Mouse (Mus musculus) thymus, postnatal 14 days (tissue): ENCODE measurements around the gene Trim21.

Source experiments
- DNase-seq: peaks from one replicate; pipeline ENCODE4 v3.0.0; 2021

Trim21 gene

DNA sequence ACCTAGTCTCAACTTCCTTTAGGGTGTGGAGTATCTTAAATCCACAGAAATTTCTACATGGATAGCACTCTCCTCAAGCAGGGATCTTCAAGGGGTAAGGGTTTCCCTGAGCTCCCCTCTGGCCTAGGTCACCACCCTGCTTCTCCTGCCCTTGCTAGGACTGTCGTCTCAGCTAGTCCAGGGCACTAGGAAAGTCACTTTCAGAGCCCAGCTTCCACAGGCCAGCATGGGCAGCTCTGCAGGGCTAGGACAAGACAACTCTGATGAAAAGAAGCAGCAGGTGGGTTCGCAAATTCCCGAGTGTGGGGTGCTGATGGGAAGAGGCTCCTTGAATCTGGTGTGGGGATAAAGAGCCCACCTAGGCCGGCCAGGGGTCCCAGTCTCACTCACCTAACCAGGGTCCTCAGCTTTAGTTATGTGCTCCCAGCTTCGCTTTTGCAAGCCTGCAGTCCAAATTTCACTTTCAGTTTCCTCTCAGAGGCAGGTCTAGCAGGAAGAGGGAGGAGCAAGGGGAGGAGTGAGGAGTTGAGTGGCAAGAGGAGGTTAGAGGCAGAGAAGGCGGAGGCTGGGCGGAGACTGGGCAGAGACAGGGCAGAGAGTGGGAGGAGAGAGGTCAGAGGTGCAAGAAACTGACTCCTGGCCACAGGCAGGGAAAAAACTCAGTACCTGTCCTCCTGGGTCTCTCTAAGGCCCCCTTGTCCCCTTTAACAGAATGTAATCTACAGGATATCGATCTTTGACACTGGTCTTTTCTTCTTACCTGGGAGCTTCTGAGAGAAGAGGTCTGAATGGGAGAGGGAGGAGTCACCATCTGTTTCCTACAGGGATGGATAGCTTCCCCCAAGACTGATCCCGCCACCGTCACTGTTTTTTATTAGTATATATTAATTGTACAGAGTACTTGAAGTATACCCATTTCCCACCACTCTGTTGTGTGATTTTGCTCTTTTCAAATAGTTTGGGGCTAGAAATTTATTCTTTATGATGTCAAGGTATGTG lies at the start of gene Trim21:
Gene Trim21, minus strand, starts transcription at position 488 of the 999 bp plus-strand sequence.
- peak; percentile 90 for DNase-seq

DNA sequence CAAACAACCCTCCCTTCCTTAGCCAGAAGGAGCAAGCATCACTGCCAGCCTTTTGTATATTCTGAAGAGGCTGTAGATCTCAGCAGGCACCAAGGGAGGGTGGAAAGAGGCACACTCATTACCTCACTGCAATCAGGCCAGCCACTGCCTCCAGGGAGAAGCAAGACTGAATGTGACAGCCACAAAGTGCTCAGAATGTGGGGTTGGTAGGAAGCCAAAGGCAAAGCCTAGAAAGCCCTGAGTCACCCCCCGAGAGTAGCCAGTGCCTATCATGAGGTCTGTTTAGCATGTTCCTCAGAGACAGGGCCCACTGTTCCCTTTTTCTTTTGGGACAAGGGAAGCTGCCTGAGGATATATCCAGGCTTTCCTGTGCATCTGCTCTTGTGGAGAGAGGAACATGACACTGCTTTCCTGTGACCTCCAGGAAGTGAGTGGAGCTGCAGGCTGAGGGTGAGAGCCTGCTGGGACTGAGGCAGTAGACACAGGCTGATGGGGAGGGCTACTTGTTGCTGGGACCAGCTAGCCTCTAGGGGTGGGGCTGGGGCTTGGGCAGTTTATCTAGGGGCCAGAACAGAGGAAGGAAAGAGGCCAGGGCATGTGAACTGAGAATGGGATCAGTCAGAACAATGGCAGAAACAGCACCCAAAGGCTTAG lies 32.2 kb upstream of the Trim21 start, which contains the start of gene Olfr552:
Gene Olfr552, plus strand, starts transcription at position 393 of the 654 bp plus-strand sequence.
- DNase-seq, result no peak

DNA sequence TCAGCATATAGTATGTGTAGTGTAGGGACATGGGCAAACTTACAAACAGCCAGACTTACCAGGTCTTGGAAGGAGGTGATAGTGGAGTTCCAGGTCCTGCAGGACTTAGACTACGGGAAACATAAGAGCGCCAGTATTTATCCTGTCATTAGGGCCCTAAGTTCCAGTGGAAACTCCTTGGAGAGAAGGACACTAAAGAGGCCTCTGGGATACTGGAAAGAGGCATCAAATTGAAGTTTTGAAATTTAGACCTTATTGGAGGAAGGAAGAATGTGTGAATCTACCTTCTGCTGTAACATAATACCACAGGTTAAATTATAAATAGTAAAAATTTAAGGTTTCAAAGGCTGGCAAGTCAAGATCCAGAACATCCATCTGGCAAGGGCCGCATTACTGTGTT lies 26.5 kb upstream of the Trim21 start, which contains the start of gene Olfr551:
Gene Olfr551, minus strand, starts transcription at position 101 of the 400 bp plus-strand sequence.
- no peak for DNase-seq

DNA sequence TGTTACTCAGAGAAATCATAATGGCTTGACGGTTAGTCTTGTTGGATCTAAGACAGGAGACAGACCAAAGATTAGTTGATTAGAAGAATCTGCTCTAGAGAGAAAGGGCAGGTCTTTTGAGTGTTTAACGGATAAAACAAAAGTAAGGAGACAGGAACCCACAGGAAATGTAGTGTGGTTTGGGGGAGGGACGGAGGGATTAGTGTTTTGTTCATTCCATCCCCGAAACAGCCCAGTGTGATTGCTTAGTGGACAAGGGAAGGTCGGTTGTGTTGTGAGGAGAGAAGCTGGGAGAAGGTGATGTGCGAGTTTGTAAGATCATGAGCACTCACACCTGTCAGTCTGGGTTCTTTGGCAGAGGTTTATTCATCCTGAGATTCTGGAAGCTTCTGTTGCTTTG lies 10.7 kb upstream of the Trim21 start:
- no peak for DNase-seq

DNA sequence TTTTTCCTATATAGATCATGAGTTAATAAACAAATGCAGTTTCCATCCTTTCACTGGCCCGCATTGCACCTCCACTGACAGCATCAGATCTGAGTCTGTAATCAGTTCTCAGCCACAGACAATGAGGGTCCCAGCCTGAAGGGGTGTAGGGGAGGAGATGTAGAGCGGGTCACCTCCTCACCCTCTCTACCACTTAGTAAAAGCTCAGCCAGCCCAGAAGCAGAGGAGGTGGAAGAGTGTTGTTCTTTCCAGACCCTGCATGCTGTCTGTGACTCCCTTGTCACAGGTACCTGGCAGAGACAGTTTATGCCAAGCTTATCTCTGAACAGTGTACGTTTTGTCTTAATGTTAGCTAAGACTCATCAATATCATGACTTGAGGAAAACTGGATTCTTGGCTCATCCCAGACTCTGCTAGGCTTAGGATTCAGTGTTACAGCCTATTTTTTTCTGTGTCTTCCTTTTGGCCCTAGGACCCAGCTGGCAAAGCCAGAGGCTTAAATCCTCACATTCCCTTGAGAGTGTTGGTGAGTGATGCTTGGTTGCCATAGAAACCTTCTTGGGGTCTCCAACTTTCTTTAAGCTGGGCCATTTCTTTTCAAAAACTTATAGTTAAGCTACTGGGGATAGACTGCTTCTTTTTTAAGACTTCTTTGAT lies 8.0 kb upstream of the Trim21 start:
- DNase-seq, result no peak

DNA sequence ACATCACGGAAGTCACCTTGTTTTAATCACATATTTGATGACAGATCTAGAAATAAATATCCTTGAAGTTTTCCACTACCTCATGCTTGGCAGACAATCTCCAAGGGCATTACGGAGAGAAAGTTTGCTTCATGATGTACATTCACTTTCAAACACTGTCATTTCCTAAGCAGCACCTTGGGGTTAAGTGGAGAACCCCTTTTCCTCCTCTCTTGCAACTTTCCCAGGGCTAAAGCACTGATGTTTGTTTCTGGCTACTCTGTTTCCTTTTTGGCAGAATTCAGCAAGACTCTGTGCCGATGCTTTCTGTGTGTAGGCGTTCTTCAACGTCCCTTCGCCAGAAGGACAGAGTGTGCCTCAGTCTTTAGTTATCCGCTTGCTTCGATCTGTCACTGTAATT lies 5.9 kb upstream of the Trim21 start, which contains the start of gene Olfr550:
Gene Olfr550, plus strand, starts transcription at position 301 of the 400 bp plus-strand sequence.
- no peak for DNase-seq

DNA sequence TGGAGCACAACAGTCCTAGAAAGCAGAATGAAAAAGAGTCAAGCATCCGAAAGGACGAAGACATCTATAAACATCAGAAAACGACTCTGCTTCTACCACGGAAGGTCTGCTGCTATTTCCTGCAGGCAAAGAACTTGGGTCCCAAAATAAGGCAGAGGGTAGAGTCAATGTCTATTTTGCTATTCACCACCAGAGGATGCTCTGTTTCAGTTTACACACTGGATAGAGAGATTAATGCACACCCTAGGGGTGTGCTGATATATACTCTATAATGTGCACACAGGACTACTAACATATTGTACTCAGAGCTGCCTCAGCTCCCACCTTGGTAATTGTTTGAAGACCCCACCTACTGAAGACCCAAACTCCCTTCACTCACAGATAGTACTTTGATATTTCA lies 933 bp upstream of the Trim21 start:
- no peak for DNase-seq

DNA sequence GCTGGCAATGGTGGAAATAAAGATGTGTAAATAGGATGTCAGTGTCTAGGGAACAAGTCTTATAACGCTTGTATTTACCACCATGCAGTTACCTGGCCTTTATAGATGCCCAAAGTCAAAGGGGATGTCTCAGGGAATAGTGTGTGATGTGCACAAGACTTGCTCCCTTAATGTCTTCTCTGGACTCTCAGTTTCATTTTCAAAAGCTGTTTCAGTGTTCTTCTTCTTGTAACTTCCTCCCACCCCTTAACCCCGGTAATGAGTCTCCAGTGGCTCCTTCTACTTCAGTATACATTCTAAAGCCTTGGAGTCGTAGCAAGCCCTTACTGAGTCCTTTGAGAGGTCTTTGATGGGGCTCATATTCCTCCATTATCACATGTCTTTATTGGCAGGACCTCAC lies 12.0 kb downstream of the Trim21 start:
- no peak for DNase-seq

DNA sequence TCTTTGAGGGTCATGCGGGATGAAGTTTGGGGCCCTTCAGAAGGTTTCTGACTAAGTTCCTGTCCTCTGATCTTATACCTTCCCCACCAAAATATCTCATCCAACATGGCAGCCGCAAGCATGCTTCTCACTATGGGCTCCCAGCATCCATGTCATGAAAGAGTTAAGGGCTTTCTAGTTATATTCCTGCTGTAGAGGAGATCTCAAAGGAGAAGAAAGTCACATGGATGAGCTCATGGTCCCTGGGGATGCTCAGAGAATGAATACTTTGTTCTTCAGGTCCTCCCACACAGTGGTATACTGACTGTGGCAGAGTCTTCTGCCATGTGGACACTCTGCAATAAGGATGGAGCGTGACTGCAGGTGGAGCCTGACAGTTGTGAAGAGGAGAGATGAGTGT lies 15.7 kb downstream of the Trim21 start, which contains the start of gene Olfr549:
Gene Olfr549, plus strand, starts transcription at position 301 of the 400 bp plus-strand sequence.
- DNase-seq, result no peak

DNA sequence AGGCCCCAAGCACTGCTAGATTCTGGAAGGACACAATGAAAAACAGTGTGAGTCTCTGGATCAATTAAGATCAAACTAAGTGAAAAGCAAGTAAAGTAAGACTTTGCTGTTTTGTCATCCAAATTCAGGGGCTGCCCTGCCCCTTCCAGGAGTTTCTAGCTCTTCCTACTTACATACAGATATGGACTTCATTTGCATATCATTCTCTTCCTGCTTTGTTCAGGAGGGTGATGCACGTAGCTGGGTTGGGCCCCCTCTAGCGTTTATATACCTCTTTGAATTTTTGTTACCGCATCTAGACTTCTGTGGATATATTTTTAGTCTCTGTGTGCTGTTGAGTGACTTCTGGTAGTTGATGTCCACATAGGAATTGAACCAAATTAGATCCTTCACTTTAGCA lies 24.0 kb downstream of the Trim21 start:
- DNase-seq, result no peak

DNA sequence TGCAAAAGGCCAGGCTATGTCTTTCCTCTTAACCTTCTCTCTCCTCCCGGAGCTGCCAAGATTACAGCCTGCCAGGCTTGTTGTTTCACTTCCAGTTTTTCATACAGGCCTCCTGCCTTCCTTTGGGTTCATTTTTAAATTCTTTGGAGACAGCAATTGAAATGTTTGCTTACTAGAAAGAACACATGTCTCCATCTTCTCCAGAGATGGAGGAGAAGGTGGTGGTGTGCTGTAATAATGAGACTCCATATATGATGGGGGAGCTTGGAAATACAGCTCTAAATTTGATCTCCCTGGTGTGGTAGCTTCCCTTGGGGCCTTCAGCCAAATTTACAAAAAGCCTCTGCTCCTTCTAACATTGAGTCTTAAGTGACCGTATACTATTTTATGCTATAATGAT lies 24.7 kb downstream of the Trim21 start, which contains the start of gene Olfr548-ps1:
Gene Olfr548-ps1, plus strand, starts transcription at position 301 of the 400 bp plus-strand sequence.
- no peak for DNase-seq

DNA sequence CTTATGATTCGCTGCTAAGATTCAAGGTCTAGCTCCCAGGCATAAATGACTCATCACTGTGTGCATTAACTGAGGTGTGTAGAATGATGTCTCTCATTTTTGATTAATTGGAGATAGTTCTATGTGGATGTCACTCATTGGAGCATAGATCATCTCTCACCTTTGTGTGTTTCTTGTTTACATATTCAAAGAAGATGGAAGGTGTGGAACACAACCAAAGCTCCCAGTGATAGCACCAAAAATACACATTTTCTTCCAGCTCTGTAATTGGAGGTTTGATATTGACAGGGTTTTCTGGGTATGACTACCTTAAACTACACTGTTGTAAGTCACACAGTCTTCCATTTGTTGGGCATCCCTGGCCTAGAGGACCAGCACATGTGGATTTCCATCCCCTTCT lies 30.8 kb downstream of the Trim21 start, which contains the start of gene Olfr547:
Gene Olfr547, plus strand, starts transcription at position 301 of the 400 bp plus-strand sequence.
- no peak for DNase-seq

DNA sequence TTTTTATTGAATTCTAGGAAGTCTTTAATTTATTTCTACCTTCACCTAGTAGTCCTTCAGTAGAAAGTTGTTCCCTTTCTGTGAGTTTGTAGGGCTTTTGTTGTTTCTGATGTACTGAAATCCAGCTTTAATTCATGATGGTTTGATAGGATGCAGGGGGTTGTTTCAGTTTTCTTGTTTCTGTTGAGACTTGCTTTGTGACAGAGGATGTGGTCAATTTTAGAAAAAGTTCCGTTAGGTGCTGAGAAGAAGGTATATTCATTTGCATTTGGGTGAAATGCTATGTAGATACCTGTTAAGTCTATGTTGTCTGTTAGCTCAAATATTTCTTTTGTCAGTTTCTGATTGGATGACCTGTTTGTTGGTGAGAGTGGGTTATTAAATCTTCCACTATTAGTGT lies 36.2 kb downstream of the Trim21 start:
- no peak for DNase-seq

DNA sequence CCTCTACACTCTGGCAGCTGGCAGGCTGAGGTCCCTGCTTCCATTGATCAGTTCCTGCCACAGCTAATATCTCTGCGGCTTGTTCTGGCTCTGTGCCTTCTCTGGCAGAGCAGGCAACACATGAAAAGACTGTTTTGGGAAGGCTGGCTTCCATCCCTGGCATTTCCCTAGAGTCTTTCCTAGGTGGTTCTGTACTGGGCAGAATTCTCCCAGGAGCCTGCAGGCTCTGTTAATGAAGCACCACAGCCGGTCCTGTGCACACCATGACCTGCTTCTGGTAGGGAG lies 48.3 kb downstream of the Trim21 start:
- DNase-seq, result no peak

DNA sequence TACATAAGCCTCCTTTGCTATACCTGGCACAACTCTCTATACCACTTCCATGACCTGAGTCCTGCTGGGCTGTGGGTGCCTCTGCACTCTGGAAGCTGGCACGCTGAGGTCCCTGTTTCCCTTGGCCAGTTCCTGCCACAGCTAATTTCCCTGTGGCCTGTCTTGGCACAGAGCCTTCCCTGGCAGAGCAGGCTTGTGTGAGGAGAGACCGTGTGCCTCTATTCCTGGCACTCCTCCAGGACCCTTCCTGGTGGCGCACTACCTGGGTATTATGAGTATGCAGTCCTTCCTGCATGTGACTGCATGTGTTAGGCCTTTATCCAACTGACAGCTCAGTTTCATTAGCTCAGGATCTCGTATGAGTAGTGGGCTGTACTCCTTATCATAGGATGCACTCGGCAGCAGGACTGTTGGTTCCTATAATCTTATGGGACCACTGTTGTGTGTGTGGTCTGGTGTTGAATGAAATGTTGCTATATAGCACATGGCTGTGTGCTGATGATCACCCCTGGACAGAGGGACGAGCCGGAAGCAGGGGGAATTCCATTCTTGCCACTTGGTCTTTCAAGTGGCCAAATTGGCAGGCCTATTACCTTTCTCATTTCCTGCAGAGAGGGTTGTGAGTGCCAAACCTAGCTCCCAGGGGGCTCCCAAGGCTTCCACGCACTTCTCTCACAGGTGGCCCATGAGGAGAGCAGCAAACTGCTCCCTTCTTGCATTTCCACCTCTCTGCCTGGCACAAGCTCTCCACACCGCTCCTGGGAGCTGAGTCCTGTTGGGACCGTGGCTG lies 48.8 kb downstream of the Trim21 start:
- DNase-seq, result no peak

DNA sequence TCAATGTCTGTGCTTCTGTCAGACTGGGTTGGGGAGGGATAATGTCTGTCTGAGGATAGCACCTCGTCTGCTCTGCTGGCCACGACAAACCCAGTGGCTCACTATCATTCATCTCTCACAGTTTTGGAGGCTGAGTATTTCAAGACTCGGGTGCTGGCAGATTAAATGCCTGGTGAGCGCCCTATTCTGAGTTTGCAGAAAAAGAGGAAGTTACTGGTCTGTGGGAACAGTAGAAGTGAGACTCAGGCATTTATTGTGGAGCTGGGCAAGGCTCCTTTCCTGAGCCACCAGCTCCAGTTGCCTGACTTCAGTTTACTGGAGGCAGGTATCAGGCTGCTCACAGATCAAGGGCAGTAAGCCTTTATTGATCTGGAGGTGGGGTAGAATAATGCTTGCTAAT lies 51.1 kb downstream of the Trim21 start:
- DNase-seq, result no peak

DNA sequence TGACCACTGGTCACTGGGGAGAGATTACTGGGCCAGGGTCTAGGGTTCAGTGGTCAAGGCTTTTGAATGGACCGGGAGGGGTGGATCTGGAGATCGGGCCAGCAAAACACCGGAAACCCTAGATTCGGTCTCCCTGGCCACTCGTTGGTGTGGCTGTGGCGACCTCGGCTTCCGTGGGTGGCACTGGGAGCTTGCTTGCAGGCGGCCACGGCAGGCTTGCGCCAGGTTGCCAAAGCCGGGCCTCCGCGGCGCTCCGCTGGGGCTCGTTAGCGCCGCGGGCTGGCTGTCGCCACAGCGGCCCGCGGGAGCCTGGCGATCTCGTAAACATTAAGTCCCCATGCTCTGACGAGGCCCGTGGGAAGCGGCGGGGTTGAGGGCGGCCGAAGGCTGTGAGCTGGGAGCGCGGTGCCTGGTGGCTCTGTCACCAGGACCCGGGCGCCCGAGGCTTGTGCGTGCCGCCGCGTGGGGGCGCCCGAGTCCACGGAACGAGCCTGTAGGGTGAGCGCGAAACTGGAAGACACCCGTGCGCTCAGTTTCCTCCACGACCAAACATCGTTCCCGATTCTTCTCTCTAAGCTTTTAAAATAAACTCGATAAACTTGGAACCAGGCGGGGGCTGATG lies 52.4 kb downstream of the Trim21 start:
- DNase-seq, result peak; percentile 90

DNA sequence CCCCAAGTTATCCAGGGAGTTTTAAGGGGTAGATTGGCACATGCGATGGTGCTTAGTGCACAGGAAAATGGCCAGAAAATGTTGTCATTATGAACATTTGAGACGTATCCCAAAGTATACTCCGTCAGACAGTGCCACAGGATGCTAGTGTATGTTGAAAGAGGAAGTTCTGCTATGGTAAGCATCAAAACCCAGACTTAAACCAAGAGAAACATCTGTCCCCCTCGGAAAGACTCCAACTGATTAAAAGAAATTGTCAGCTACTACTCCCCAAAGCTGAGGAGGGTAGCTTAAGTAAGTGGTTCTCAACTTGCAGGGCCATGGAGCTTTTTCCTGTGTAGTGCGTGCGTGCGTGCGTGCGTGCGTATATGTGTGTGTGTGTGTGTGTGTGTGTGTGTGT lies 53.4 kb downstream of the Trim21 start:
- no peak for DNase-seq

DNA sequence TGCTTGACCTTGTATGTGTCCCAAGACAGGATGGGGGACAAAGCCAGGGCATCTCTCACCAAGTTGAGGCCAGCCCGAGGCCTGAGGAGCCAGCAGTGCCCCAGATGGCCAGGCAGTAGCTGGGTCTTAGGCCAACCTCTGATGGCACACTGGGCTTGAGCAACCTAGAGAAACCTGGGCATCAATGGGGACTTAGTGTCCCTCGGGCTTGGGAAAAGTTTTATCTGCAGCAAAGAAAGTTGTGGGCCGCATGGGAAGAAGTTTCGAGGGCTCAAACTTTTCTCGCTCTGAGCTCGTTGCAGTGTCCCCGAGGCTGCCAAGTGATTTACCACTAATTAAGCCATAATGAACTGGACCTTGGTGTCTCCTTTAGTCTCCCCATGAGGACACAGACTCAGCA lies 55.6 kb downstream of the Trim21 start:
- DNase-seq, result no peak

DNA sequence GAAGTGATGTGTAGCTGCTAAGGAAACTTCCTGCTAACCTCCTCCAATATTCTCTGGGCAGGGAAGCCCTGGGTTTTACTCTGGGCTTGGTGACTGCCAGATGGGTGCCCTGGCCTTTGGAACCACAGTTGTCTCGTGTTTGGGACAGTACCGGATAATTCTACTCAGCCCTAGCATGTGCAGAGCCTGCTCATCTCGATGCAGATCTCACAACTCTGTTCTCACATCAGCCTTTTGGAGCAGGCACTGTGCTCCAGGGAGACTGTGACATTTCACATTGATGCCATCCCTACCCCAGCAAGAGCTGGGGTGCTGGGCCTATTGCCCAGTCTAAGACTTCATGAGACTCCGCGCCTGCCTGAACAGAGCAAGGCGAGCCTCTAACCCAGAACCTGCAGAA lies 56.6 kb downstream of the Trim21 start:
- DNase-seq, result no peak

DNA sequence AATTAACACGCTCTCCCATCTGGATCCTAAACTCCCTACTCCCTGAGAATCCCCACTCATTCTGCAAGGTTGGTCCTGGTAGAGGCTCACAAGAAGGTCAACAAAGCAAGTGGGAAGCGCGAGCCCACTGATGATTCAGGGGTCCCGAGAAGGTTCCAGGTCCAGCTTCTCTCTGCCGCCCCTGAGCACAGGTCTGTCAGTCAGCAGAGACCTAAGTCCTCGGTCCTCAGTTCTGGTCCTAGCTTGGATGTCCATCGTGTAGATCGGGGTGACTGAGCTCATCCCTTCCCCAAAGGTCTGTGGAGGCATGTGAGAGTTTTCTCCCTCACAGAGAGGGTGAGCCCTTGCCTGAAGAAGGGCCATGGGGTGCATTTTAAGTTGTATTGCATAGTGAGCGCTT lies 57.2 kb downstream of the Trim21 start:
- DNase-seq, result no peak
